Mouse (Mus musculus): ENCODE results near the gene Mettl26.

- no peak for TF ChIP-seq CTCF (IDR thresholded peaks at IDR 0.05)
- TF ChIP-seq EP300 (IDR thresholded peaks at IDR 0.05; ENCODE audit: insufficient read depth, low read depth, low read length) = no peak
- no peak for TF ChIP-seq POLR2A (IDR thresholded peaks at IDR 0.05; ENCODE audit: insufficient read depth, low read depth, low read length)
These were observed 1.3 kb upstream of the Mettl26 start for GRCm38 (mm10) chr17:25873405-25874147.

Data from heart, adult 2 months (tissue).